Mouse (Mus musculus) spleen, adult 12 weeks (tissue): Measurements from ENCODE around the gene Ctrb1.

ENCODE experiments used
- DNase-seq: peaks from one replicate; pipeline ENCODE4 v3.0.0; 2022; ENCODE audit warnings: low spot score

Gene Ctrb1

GRCm38 (mm10) chr8:111690960-111691445 is at the start of gene Ctrb1:
Gene Ctrb1 (minus strand): TSS chr8:111691010.
- DNase-seq, result no peak

DNA sequence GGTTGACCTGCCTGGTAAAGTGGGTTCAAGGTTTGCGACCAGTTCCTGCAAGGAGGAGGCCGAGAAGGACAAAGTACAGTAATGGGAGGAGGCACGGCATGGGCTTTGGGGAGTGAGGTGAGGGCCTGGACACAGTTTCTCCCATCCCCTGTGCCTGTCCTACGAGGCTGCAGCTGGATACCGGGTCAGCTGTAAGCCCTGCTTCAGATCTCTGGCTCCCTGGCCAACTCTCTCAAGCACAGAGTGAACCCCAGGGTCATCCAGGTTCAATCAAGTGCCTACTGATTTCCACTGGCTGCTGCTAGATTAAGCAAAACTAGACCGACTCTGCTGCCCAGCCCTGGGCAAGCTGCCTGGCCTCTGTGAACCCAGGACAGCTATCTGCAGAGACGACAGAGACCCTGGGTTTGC is 49.5 kb upstream of the Ctrb1 start:
- no peak for DNase-seq

GRCm38 (mm10) chr8:111739604-111740003 is 48.8 kb upstream of the Ctrb1 start:
- no peak for DNase-seq

- DNase-seq, result no peak
These were observed 48.1 kb upstream of the Ctrb1 start for GRCm38 (mm10) chr8:111738867-111739266.

GRCm38 (mm10) chr8:111736321-111736720 is 45.5 kb upstream of the Ctrb1 start:
- no peak for DNase-seq

- DNase-seq, result no peak
These were observed 45.0 kb upstream of the Ctrb1 start for GRCm38 (mm10) chr8:111735791-111736190.

DNA sequence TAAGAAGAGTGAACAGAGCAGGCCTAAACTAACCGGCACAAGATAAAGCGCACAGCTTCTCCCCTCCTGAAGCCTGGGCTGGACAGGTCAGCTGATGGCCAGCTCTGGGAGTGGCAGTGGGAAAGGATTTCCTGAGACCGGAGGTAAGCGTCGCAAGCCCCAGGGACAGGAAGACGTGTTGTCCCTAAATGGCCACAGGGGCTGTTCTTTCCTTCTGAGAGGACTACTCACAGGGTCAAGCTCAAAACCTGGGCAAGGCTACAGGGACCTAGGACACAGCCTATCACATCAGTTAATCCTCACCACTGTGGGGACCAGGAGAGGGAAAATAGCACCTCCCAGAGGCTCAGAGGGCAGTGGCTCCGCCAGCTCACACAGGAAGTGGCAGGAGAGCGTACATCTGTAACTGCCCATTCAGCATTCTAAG is 44.5 kb upstream of the Ctrb1 start:
- no peak for DNase-seq

- no peak for DNase-seq
These were observed 43.6 kb upstream of the Ctrb1 start for GRCm38 (mm10) chr8:111734244-111734960.

DNA sequence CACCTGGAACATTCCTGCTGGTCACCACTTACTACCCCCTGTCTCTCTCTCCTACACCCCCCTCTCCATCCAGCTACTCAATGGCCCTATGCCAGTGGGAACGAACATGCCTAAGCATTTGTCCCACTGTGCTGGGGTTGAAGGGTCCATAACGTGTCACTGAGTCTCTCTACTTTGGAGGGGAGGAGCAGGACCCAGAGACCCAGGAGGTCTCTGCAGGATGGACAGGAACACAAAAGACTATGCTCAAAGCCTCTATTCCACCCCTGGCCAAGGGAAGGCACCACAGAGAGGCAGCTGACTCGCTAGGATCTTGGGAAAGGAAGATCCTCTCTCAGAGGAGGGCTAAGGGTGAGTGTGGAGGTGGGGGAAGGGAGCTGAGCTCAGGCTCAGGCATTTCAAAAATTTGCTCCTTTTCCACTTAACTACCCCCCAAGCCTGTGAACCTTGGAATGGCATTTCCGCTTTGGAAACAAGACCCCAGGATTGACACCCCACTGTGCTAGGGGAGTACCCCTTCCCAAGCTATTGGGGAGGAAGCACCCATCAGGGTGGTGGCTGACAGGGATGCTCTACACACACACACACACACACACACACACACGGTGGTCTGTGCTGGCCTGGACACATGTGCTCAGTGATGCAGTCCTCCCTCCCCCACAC is 42.9 kb upstream of the Ctrb1 start:
- DNase-seq, result no peak

DNA sequence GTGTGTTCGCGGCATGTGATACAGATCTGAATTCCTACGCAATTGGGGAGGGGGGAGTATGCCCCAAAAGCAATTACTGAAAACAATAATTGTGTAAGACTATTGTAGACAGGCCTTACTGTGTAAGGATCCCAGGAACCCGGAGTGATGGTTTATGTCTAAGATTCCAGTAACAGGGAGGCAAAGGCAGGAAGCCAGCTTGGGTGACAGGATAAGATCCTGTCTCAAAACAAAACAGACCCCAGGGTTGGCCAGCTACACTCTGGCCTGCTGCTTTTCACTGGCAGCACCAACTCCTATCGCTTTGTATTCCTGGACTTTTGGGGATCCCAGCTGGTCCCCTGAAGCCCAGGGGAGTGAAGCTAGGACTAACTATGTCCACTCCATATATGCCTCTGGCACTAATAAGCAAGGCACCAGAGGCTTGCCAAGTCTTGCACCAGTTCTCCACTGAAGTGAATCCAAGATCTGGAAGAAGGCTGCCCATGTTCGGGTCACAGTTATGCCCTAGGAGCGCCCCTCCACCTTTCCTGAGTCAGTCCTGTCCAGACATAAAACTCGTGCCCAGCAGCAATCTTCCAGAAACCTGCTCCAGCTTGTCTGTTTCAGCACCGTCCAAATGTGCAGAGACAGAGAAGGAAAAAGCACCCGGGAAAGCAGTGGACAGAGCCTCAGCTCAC is 41.7 kb upstream of the Ctrb1 start:
- no peak for DNase-seq

DNA sequence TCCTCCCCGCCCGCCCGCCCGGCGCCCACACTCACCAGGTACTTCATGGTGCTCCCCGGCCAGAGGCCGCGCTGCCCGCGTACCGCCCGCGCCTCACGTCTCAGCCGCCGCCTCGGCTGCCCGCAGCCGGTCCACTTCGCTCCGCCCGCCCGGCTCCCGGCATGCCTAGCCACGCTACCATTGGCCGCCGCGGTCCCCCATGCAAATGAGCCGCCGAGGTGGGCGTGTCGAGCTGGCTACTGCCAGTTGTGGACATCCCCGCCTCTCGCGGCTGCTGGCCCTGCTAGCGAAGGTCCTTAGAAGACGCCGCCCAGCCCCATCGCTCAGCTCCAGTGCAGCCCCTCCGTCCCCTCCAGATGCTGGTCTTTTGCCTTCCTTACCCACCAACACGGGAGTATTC is 41.2 kb upstream of the Ctrb1 start:
- peak; percentile 73 for DNase-seq

DNA sequence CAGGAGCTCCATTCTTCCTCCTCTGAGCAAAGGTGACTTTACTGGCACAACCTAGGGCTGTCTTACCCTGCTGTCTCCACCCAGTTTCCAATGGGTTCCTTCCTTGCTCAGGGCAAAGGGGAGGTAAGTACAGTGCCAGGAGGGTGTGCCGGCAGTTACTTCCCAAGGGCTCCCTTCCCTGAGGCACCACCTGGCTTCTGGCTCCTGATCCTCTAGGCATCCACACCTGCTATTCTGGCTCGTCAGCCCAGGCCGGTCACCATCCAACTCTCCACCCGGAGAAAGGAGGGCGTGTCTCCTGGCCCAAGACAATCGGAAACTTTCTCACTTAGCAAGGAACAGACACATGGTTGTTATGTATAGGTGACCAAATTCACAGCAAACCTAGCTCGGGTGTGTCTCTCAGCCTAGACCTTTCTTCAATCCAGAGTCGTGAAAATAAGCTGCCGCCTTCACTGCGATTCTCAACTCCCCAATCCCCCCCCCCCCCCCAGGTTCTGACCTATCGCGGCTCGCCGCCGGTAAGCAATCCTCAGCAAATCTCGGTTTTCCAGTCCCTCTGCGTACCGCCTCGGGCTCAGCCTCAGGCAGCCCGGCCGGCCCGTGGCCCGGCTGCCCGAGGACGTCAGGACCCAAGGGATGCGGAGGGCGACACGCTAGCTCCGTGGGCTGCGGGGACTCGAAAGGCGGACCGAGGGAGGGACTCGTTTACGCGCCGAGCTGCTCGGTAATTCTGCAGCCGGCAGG is 40.6 kb upstream of the Ctrb1 start:
- no peak for DNase-seq

DNA sequence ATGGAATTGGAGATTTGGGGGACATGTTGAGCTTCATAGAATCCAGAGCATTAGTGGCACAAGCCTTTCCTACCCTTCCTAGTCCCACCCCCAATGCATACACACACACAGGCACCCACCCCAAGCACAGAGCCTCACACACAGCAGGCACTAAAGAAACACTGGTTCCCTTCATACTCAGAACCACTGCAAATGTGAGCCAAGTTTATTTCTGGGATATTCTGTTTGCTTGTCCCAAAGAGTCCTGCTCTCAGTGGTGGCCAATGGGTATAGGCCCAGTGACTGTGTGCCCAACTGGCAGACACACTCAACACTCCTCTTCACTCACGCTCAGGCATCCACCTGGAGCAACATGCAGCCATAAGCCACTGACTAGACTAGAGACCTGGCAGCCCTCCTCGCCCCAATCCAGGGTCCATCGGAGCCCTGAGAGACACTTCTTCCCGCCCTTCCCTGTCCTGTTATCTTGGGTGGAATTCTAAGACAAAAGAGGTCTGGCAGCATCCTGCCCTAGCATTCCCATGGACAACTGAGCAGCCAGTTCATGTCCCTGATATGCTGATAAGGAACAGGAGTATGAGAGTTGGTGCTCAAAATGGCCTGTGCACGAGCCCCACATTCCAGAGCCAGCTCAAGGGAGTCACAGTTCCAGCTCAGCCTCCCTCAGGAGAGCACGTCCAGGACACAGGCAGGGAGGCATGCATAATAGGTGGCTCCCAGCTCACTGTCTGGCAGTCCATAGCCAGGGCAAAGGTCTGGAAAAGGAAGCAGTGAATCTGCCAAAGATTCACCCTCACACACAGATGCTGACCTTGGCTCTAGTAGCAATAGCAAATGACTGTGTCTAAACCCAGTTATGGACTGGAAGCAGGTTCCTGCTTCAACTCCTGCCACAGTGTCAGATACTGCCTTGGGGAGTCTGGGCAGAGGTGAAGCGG is 38.7 kb upstream of the Ctrb1 start:
- no peak for DNase-seq

DNA sequence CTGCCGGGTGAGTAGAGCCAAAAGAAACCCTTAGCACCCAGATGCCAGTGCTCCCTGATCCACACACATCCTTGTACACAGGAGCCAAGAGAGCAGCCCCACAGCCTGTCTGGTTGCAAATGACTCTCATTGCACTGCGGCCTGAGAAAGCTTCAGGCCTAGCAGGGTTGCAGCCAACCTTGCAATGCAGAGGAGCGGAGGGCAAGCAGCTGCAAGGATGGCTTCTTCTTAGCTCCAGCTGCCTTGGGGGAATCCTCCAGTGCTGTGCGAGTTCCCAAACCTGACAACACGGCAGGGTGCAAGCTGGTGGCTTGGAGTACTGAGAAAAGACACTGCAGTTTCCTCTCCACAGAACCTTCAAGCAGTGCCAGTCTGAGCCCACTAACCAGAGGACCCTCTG is 37.7 kb upstream of the Ctrb1 start:
- no peak for DNase-seq

DNA sequence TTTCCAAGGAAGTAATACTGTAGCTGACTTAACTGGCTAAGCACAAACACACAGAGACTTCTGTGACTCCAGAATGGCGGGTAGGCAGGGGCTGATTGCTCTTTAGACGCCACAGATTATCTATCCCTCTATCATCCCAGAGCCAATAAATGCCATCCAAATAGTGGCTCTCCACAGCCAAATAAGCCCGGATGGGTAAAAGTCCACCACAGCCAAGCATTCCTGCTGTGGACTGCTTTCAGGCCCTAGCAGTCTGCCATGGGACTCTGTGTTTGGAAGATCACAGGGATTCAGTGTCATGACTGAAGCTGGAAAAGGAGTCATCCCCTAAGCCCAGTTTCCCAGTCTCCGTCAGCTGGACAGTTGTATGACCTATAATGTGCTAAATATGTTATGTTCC is 36.7 kb upstream of the Ctrb1 start:
- DNase-seq, result no peak

DNA sequence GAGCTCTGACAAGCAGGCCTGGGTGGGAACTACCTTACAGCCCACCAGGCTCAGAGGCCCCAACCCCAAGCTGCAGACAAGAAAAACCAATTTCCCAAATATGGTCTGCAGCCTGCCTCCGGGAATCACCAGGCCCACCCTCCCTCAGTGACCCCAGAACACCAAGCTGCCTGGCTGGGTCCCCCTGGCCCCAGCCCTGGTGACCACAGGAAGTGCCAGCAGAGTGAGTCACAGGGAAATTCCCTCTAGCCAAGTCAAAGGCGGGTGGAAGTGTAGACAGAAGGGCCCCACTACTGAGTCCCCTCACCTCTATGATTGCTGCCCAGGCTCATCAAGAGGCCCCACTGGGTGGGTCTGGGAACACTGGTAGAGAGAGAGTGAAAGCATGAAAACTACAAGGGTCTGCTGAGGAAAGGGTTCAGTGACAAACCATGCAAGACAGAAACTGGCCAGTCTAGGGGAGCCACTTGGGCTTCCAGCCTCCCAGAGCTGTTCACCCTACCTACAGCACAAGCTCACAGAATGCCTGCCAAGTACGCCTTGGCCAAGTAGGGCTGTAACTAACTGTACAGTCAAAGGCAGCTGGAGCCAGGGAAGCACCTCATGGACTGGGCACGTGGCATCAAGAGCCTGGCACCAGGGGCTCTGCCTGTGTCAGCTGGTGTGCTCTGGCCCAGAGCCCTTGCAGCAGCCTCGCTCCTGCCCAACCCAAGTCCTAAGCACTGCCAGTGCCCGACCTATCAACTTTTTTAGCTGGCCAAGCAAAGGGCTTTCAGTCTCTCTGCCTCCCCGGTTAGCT is 35.5 kb upstream of the Ctrb1 start:
- DNase-seq, result no peak

DNA sequence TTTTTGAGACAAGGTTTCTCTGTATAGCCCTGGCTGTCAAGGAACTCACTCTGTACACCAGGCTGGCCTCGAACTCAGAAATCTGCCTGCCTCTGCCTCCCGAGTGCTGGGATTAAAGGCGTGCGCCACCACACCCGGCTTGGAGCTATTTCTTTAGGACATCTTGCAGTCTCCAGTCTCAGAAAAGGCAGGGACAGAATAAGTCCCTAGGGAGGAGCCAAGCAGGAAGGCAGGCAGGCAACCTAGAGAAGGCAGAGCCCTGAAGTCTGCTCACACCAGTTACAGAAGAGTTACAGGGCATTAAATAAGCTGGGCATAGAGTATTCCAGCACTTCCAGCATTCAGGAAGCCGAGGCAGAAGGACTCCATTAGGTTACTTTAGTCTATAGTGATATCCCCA is 34.5 kb upstream of the Ctrb1 start:
- DNase-seq, result no peak

GRCm38 (mm10) chr8:111720115-111720544 is 29.3 kb upstream of the Ctrb1 start:
- DNase-seq, result no peak

DNA sequence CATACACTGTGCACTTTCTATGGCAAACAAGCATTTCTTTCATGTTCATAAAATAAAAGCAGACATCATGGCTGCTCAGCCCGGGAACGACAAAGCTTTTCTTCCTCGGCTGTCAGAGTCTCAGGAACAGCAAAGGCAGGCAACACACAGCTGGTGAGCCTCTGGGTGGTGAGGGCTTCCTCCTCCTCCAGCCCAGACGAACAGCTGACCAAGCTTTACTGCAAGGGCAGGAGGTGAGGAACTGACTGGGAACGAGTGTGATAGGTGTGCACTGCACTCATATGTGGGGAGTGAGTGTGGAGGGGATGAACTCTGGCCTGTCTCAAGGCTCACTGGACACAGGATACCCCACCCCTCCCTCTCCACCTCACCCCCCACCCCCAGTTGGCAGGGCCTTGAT is 28.1 kb upstream of the Ctrb1 start:
- DNase-seq, result no peak

DNA sequence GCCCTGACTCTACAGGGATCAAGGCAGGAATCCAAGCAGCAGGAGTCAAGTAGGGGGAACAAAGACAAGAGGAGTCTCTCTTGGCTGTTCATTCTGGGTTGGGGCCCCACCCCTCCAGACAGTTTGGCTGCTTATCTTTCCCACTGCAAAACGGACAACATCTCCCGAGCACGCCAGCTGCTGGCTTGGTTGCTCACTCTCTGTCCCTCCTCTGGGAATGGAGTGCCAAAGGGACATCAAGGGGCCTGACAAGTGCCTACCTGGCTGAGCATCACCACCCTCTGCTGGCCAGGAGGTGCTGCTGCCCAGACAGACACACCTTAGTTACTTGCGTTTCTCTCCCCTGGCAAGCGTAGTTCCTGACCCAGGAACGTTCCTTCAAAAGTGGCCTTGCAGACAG is 27.1 kb upstream of the Ctrb1 start:
- DNase-seq, result no peak

DNA sequence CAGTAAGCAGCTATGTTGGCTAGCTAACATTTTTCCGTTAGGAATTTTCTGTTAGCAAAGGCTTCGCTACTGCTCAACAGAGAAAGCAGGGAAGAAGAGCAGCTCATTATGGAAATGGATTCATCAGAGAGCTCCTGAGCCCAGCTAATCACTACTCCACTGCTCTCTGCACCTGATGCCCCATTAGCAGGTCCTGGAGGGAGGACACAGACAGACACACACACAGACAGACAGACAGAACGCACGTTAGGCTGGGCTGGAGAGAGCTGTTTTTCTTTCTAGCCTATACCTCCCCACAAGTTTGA is 26.6 kb upstream of the Ctrb1 start:
- no peak for DNase-seq
